Mouse (Mus musculus) neural tube, embryonic 15.5 days (tissue): ENCODE results near the gene Szt2. TPM values are rescaled to one million over a fixed set of nuclear protein-coding genes. Genes with fewer than 3 reads are reported as not detected.
A peak's percentile ranks its signal among the peaks of the same experiment; 100 is the strongest.

Source experiments
- ATAC-seq: fragments of 200-750 bp; cut with Nextera tagmentation; 2 replicates; pipeline ENCODE4 v1.8.0; 2017; ENCODE audit warnings: mild to moderate bottlenecking, moderate TSS enrichment, moderate library complexity; ENCODE audit not compliant: low FRiP score
- H3K27ac ChIP-seq: fragments of 300-500 bp; sonication (generic); replicated peaks from 2 replicates; pipeline ENCODE4 v1.5.1; 2015; ENCODE audit warnings: mild to moderate bottlenecking, inconsistent platforms
- H3K27me3 ChIP-seq: fragments of 300-500 bp; sonication (generic); replicated peaks from 2 replicates; pipeline ENCODE4 v1.6.1; 2015; ENCODE audit warnings: inconsistent platforms
- H3K36me3 ChIP-seq: fragments of 300-500 bp; sonication (generic); 2 replicates; pipeline ENCODE4 v1.6.1; 2015; ENCODE audit warnings: inconsistent platforms
- H3K4me1 ChIP-seq: fragments of 300-500 bp; sonication (generic); 2 replicates; pipeline ENCODE4 v1.6.1; 2015; ENCODE audit warnings: inconsistent platforms
- H3K4me2 ChIP-seq: fragments of 300-500 bp; sonication (generic); 2 replicates; pipeline ENCODE4 v1.6.1; 2015; ENCODE audit warnings: inconsistent platforms, mild to moderate bottlenecking, moderate library complexity
- H3K4me3 ChIP-seq: fragments of 300-500 bp; sonication (generic); replicated peaks from 2 replicates; pipeline ENCODE4 v1.5.1; 2015; ENCODE audit warnings: mild to moderate bottlenecking, inconsistent platforms
- H3K9ac ChIP-seq: fragments of 300-500 bp; sonication (generic); replicated peaks from 2 replicates; pipeline ENCODE4 v1.6.1; 2015; ENCODE audit warnings: mild to moderate bottlenecking, inconsistent platforms
- H3K9me3 ChIP-seq: fragments of 300-500 bp; sonication (generic); replicated peaks from 2 replicates; pipeline ENCODE4 v1.6.1; 2016; ENCODE audit warnings: inconsistent platforms
- WGBS: fragments of 180-500 bp; shearing (Covaris S2); methylation state at CpG from one replicate; pipeline ENCODE4 v1.1.7; 2015; ENCODE audit warnings: mixed read lengths; 5-methylcytosine and 5-hydroxymethylcytosine counted together
- polyA plus RNA-seq: library from polyadenylated mRNA; unstranded; fragments of >200 nt; fragmentation: Nextera tagmentation; extraction: Ambion mirVana; gene quantifications from 2 replicates; pipeline ENCODE4 v1.2.1, GENCODE M21; 2015

Szt2 gene
- polyA plus RNA-seq, 1 experiment from 2014 or later = 7.1 TPM

DNA sequence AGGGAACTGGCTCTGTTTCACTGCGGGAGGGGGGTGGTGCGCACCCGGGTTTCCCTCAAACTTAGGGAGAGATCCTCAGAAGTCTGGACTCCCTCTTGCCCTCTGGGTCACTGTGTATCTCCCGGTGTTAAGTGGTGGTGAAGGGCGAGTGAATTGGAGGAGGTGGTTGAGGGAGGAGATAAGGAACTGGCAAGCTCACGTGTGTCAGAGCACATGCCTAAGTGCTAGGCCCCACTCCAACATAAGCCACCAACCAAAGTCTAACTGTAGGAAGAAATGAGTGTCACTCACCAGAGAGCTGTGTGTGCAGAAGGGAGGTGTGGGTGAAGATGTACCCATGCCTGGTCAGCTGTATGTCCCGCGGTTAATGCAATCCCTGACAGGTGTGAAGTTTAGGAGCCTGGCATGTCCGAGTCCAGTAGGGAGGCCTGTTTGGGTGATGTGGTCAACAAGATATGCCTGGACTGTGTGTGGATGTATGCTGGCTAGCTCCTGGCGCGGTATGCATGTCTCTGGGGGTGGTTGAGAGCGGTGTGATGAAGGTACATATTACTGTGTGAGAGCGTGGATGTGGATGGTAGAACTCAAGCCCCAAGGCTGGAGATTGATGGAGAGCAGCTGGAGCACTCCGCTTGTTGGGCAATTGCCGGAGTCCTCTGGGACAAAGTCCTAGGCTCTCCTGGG, 19.6 kb upstream of the Szt2 start:
- peak overlapping the region; percentile 72; the same call in 1 of the 2 replicates for H3K27ac ChIP-seq
- H3K4me2 ChIP-seq = peak overlapping the region; percentile 72
- WGBS = 46% methylated on average over 15 of the region's 15 CpGs
- H3K27me3 ChIP-seq = no peaks in the 10 kb centered on the region
- H3K4me3 ChIP-seq = peak overlapping the region; percentile 49
- no peaks in the 10 kb centered on the region for H3K9me3 ChIP-seq
- peak overlapping the region; percentile 53 for H3K9ac ChIP-seq
- H3K36me3 ChIP-seq = peaks cover 30% of the 10 kb centered on the region
- peak; percentile 16; the same call in 1 of the 2 replicates for ATAC-seq
- peaks cover 27% of the 10 kb centered on the region for H3K4me1 ChIP-seq

DNA sequence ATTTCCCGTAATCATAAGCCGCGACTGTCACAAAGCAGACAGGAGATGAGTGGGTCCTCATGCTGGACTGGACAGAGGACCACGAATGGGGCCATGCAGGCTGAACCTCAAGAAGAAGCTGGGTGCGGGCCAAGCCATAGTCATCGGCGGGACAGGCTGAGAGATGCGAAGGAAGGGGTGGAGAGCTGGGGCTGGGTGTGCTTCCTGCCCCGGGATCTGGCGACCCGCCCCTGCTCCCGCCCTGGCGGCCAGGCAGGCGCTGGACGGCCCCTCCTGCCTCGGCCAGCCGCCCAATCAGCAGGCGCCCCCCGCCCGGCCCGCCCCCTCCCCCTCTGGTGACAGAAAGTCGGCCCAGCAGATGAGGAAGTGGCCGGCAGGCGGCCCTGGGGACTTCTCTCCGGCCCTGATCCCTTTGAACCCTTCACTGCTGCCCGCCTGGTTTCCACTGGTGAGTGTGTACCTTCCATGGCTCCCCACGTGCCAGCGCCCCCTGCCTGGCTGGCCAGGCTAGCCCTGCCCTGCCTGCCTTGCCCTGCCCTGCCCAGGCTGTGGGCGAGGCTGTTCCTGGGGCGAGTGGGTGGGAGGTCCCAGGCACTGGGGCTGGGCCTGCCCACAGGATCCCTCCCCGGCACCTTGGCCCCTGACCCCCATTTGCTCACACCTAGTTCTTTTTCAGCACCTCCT, 18.8 kb upstream of the Szt2 start, which contains the start of gene Elovl1:
Gene Elovl1, plus strand, starts transcription at position 326 of the 684 bp plus-strand sequence.
- Histone ChIP-seq H3K36me3 (peaks cover 29% of the 10 kb centered on the region), H3K27me3 (no peaks in the 10 kb centered on the region), H3K4me1 (peaks cover 27% of the 10 kb centered on the region), H3K9ac (peak within 1 kb of the TSS; percentile 53), H3K27ac (peak within 1 kb of the TSS; percentile 72), H3K4me3 (peak within 1 kb of the TSS; percentile 49), H3K4me2 (peak within 1 kb of the TSS; percentile 72), H3K9me3 (no peaks in the 10 kb centered on the region)
- 0% methylated on average over 26 of the region's 31 CpGs for WGBS
- ATAC-seq = peak; percentile 90

DNA sequence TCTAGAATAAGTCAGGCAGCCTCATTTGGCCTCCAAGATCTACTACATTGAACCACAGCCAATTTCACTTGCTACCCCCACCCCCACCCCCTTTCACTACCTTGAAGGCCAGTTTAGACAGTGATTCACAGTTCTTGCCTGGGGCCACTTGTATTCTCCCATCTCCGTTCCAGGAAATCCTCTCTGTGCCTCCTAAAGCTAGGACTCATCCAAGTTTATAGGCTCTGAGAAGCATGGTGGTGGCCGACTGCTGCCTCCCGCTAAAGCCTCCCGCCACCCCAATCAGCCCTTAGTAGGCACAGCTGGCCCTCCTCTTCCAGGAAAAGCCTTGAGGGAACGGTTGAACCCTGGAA, 18.3 kb upstream of the Szt2 start:
- peaks cover 24% of the 10 kb centered on the region for H3K36me3 ChIP-seq
- peaks cover 27% of the 10 kb centered on the region for H3K4me1 ChIP-seq
- H3K9me3 ChIP-seq = no peaks in the 10 kb centered on the region
- ATAC-seq = peak; percentile 45
- WGBS = 2% methylated on average over 5 of the region's 5 CpGs
- H3K27ac ChIP-seq = peak overlapping the region; percentile 68
- peak overlapping the region; percentile 49 for H3K4me3 ChIP-seq
- H3K27me3 ChIP-seq = no peaks in the 10 kb centered on the region
- peak overlapping the region; percentile 72 for H3K4me2 ChIP-seq
- H3K9ac ChIP-seq = peak overlapping the region; percentile 53

DNA sequence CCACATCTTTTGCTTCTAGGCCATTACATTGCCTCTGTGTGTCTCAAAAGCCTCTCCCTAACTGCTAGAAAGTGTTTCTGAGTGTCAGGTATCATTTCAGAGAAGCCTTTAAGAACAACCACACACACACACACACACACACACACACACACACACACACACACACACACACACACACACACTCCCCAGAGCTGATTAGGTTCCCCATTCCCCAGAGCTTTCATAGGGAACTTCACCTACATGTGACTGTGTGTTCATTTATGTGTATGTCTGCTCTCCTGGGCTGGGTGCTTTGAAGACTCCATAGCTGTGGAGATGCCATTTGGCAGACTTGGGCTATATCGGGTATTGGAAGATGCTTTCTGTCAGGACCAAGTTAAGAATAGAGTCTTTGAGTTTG, 16.3 kb upstream of the Szt2 start:
- ATAC-seq = no peak
- Histone ChIP-seq H3K4me2 (no peak overlapping the region), H3K27ac (no peak overlapping the region), H3K4me1 (peaks cover 27% of the 10 kb centered on the region), H3K9me3 (no peaks in the 10 kb centered on the region), H3K9ac (no peak overlapping the region), H3K36me3 (peaks cover 23% of the 10 kb centered on the region), H3K27me3 (no peaks in the 10 kb centered on the region), H3K4me3 (no peak overlapping the region)
- WGBS = 92% methylated on average over 1 of the region's 1 CpGs

DNA sequence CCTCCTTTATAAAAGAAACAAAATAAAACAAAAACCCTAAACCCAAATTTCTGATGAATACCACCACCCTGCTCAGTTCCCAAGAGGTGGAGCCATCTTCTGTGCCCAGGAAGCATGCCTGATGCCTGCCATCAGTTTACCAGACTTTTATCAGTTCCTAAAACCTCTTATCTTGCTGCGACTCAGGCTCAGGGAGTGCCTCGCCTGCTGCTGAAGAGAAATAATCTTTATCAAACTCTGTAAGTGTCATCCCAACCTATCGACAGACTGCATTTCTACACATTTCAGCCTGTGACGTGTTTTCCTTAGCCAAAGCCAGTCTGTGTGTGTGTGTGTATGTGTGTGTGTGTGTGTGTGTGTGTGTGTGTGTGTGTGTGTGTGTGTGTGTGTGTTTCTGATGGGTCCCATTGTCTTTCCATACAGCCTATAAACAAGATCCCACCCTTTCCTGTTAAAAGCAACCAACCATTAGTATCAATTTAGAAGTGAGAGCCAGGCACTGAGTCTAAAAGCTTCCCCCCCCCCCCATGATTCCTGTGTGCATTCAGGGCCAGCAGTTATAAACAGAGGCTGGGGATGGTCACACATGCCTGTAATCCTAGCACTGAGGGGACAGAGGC, 15.6 kb upstream of the Szt2 start:
- Histone ChIP-seq H3K4me2 (no peak overlapping the region), H3K4me1 (peaks cover 25% of the 10 kb centered on the region), H3K27me3 (no peaks in the 10 kb centered on the region), H3K9me3 (no peaks in the 10 kb centered on the region), H3K36me3 (peaks cover 29% of the 10 kb centered on the region), H3K27ac (no peak overlapping the region), H3K9ac (no peak overlapping the region), H3K4me3 (no peak overlapping the region)
- 90% methylated on average over 4 of the region's 4 CpGs for WGBS
- no peak for ATAC-seq

DNA sequence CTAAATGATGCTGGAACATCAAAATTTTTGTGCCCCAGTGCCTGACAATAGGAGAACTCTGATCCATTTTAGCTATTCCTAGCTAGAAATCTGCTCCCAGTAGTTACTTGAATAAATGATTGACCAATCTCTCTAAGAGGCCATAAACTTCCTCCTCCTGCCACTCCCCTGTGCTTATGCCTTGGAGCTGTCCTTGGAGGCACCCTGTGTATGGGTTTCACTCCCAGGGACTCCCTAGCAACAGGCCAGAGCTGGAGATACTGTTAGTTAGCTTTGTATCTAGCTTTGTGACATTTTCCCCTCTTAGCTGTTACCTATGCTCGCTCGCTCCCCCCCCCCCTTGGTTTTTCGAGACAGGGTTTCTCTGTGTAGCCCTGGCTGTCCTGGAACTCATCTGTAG, 12.3 kb upstream of the Szt2 start:
- Histone ChIP-seq H3K9me3 (no peaks in the 10 kb centered on the region), H3K36me3 (peaks cover 56% of the 10 kb centered on the region), H3K9ac (no peak overlapping the region), H3K27ac (no peak overlapping the region), H3K4me1 (no peaks in the 10 kb centered on the region), H3K4me2 (no peak overlapping the region), H3K4me3 (no peak overlapping the region), H3K27me3 (no peaks in the 10 kb centered on the region)
- ATAC-seq = no peak
- 90% methylated on average over 3 of the region's 3 CpGs for WGBS

DNA sequence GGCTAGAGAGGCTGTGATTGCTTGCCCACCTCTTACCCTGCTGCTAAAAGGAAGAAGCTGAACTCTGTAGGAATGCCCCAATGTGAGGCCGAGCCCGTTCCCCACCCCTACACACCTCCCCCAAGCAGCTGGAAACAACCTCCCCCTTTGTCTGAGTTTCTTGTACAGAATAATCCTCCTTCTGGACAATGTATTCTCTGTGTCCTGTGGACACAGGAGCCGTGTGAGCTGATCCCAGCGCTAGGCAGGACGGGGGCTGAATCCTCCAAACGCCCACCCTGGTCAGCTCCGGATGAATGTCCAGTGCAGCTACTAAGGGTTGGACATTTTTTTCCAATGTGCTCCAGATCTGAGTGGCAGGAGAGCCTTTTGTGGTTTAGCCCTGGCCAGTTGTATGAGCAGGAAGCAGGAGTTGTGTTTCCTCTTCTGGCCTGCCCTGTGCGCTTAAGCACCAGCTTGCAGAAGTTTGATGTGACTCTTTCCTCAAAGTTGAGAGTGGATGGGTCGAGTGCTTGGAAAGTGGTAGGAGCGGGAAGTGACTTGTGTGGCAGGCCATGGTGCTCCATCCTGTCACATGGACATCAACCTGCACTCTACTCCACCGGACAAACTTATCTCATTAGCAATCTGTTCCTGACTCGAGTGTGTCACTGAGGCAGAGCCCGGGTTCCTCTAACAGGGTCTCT, 8.2 kb upstream of the Szt2 start:
- ATAC-seq = no peak
- no peaks in the 10 kb centered on the region for H3K9me3 ChIP-seq
- no peaks in the 10 kb centered on the region for H3K27me3 ChIP-seq
- 86% methylated on average over 13 of the region's 13 CpGs for whole genome bisulfite sequencing
- no peak overlapping the region for H3K27ac ChIP-seq
- H3K4me2 ChIP-seq = no peak overlapping the region
- no peak overlapping the region for H3K4me3 ChIP-seq
- no peaks in the 10 kb centered on the region for H3K4me1 ChIP-seq
- H3K36me3 ChIP-seq = peaks cover 89% of the 10 kb centered on the region
- H3K9ac ChIP-seq = no peak overlapping the region

DNA sequence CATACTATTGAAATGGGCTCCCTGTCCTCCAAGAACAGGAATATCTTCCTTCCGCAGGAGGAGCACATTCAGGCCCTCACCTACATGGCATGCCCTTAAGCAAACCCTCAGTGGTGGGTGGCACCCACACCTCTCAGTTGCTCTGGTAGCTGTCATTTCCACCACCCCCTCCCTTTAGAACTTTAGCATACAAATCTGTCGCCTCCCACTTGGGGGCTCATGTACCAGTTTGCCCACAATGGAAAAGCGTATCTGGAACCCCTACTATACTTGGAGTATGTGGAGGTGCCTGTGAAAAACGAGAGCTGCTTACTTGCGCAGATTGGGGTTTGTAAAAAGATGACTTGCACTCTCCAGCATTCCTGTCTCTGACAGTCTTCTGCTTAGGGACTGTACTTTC, 7.3 kb upstream of the Szt2 start:
- 95% methylated on average over 5 of the region's 5 CpGs for WGBS
- H3K4me1 ChIP-seq = no peaks in the 10 kb centered on the region
- H3K4me3 ChIP-seq = no peak overlapping the region
- peaks cover 92% of the 10 kb centered on the region for H3K36me3 ChIP-seq
- ATAC-seq = no peak
- H3K9ac ChIP-seq = no peak overlapping the region
- H3K27ac ChIP-seq = no peak overlapping the region
- H3K4me2 ChIP-seq = no peak overlapping the region
- no peaks in the 10 kb centered on the region for H3K27me3 ChIP-seq
- H3K9me3 ChIP-seq = no peaks in the 10 kb centered on the region

DNA sequence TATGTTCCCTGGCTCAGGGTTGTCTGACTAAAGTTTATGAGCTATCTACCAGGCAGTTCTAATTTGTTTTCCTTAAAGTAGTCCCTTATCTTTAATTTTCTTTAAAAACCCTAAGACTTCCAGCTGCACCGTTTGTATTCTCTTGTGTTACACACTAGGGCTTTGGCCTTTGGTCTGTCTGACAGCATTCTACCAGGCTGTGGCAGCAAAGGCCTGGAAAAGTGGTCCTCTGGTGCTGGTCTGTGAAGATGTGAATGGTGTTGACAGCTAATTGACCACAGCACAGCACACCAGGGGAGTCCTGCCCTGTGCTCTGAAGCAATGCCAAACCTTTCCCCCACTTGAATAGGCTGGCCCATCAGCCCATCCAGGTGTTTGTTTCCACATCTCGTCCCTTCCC, 6.7 kb upstream of the Szt2 start:
- no peak overlapping the region for H3K4me2 ChIP-seq
- 88% methylated on average over 2 of the region's 2 CpGs for WGBS
- H3K9ac ChIP-seq = no peak overlapping the region
- no peak for ATAC-seq
- H3K9me3 ChIP-seq = no peaks in the 10 kb centered on the region
- no peaks in the 10 kb centered on the region for H3K27me3 ChIP-seq
- peaks cover 1% of the 10 kb centered on the region; the same call in 1 of the 2 replicates for H3K4me1 ChIP-seq
- no peak overlapping the region for H3K27ac ChIP-seq
- no peak overlapping the region for H3K4me3 ChIP-seq
- peaks cover 87% of the 10 kb centered on the region for H3K36me3 ChIP-seq

DNA sequence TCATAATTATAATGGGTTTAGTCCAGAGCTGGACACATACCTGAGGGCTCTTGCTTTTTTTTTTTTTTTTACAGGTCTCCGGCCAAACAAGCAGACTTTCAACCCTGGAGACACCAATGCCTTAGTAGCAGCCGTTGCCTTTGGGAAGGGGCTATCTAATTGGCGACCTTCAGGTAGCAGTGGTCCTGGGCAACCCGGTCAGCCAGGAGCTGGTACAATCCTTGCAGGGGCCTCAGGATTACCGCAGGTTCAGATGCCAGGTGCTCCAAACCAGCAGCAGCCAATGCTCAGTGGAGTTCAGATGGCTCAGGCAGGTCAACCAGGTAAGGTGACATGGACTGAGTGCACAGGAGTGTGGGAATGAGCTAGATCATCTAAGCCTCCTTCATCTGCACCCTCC, 4.5 kb upstream of the Szt2 start:
- 94% methylated on average over 5 of the region's 5 CpGs for WGBS
- ATAC-seq = no peak
- no peaks in the 10 kb centered on the region for H3K27me3 ChIP-seq
- no peak overlapping the region for H3K4me2 ChIP-seq
- H3K9me3 ChIP-seq = no peaks in the 10 kb centered on the region
- H3K4me3 ChIP-seq = no peak overlapping the region
- no peak overlapping the region for H3K9ac ChIP-seq
- H3K36me3 ChIP-seq = peaks cover 69% of the 10 kb centered on the region
- peaks cover 15% of the 10 kb centered on the region for H3K4me1 ChIP-seq
- no peak overlapping the region for H3K27ac ChIP-seq

DNA sequence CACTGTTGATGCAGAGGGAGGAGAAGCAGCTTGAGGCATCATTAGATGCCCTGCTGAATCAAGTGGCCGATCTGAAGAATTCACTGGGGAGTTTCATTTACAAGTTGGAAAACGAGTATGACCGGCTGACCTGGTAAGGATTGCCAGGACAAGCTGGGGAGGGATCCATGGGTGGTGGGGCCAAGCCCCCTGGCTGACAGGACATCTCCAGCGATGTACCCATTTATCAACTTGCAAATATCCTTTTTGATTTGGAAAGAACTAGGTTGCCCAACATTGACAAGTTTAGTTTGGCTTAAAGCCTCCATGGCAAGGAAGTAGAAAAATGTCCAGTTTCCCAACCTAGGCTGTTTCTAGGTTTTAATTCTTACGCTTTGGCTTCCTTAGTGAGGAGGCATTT, 1.8 kb upstream of the Szt2 start:
- H3K4me2 ChIP-seq = no peak overlapping the region
- H3K9ac ChIP-seq = no peak overlapping the region
- H3K36me3 ChIP-seq = peaks cover 46% of the 10 kb centered on the region
- no peak for ATAC-seq
- H3K9me3 ChIP-seq = no peaks in the 10 kb centered on the region
- WGBS = 96% methylated on average over 5 of the region's 5 CpGs
- no peaks in the 10 kb centered on the region for H3K27me3 ChIP-seq
- H3K4me1 ChIP-seq = peaks cover 28% of the 10 kb centered on the region
- H3K27ac ChIP-seq = no peak overlapping the region
- no peak overlapping the region for H3K4me3 ChIP-seq
